Mouse (Mus musculus) B cell, adult 2 months (primary cell): ENCODE measurements at regions not wholly inside any gene's neighbourhood (a gene's known extent, or its start where the extent isn't known, plus 50 kb on each side); places are given as distances from the start of the nearest gene placed in this dataset.
A peak's percentile ranks its signal among the peaks of the same experiment; 100 is the strongest.

Source experiments
- DNase-seq, 2 experiments: peaks; one replicate each; pipeline ENCODE4 v3.0.0; 2022

- DNase-seq = peak; percentile 55
These were observed 87.0 kb downstream of the Cog6 start for GRCm38 (mm10) chr3:52929827-52930605.

GRCm38 (mm10) chr3:52927361-52927841 lies 89.6 kb downstream of the Cog6 start:
- DNase-seq = peak; percentile 59 to 61

GRCm38 (mm10) chr3:52926549-52926948 lies 90.5 kb downstream of the Cog6 start:
- DNase-seq = peak; percentile 75 to 81

GRCm38 (mm10) chr3:52925223-52925622 lies 91.8 kb downstream of the Cog6 start:
- peak; percentile 68 to 73 for DNase-seq

GRCm38 (mm10) chr3:52924631-52925030 lies 92.4 kb downstream of the Cog6 start:
- DNase-seq = no peak

GRCm38 (mm10) chr3:52923824-52924559 lies 93.0 kb downstream of the Cog6 start:
- peak; percentile 30 to 37 for DNase-seq

GRCm38 (mm10) chr3:52922411-52922810 lies 94.6 kb downstream of the Cog6 start:
- DNase-seq = no peak

GRCm38 (mm10) chr3:52906823-52907564 lies 110.0 kb downstream of the Cog6 start:
- peak; percentile 49 to 58 for DNase-seq

GRCm38 (mm10) chr3:52904028-52904427 lies 113.0 kb downstream of the Cog6 start:
- no peak for DNase-seq

- DNase-seq = no peak
These were observed 119.4 kb downstream of the Cog6 start for GRCm38 (mm10) chr3:52897665-52898064.

- DNase-seq = no peak
These were observed 120.6 kb downstream of the Cog6 start for GRCm38 (mm10) chr3:52896462-52896861.

- DNase-seq = no peak
These were observed 121.3 kb downstream of the Cog6 start for GRCm38 (mm10) chr3:52895751-52896150.

GRCm38 (mm10) chr3:52894812-52895211 lies 122.2 kb downstream of the Cog6 start:
- DNase-seq = no peak

GRCm38 (mm10) chr3:52889156-52889715 lies 127.8 kb downstream of the Cog6 start:
- DNase-seq = no peak

- DNase-seq = no peak
These were observed 135.1 kb downstream of the Cog6 start for GRCm38 (mm10) chr3:52881981-52882380.

GRCm38 (mm10) chr3:52881139-52881538 lies 135.9 kb downstream of the Cog6 start:
- no peak for DNase-seq

GRCm38 (mm10) chr3:52879700-52880099 lies 137.3 kb downstream of the Cog6 start:
- no peak for DNase-seq

- DNase-seq = no peak
These were observed 138.7 kb downstream of the Cog6 start for GRCm38 (mm10) chr3:52878334-52878733.

GRCm38 (mm10) chr3:52872260-52872659 lies 144.8 kb downstream of the Cog6 start:
- DNase-seq = no peak

- no peak for DNase-seq
These were observed 153.7 kb downstream of the Cog6 start for GRCm38 (mm10) chr3:52863146-52863849.

- DNase-seq = no peak
These were observed 155.0 kb downstream of the Cog6 start for GRCm38 (mm10) chr3:52862026-52862425.

GRCm38 (mm10) chr3:52861538-52861937 lies 155.5 kb downstream of the Cog6 start:
- DNase-seq = no peak
